Mouse (Mus musculus): ENCODE results near the gene Chchd6. TPM values are rescaled to one million over a fixed set of nuclear protein-coding genes. Genes with fewer than 3 reads are reported as not detected.
A peak's percentile ranks its signal among the peaks of the same experiment; 100 is the strongest.

Chchd6 gene
- polyA plus RNA-seq, 1 experiment from 2014 or later, result 145 TPM

DNA sequence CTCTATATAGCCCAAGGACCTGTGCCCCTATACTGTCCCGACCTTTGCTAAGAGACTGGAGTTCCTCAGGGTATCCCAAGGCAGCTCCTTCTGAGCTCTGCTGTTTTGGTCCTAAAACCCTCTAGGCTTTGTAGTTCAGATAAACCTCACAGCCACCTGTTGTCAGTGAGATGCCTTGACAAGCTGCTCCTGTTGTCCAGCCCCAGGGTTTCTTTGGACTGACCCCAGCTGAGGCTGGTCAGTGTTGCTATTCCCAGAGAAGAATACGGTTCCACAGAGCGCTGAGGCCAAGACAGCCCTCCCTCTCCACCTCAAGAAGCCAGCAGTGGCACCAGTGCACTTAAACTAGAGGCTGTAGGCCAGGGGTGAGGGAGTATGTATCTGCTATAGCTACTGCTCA is 214.3 kb downstream of the Chchd6 start:
- WGBS, result 45% methylated on average over 3 of the region's 3 CpGs
- Histone ChIP-seq H3K9me3 (no peaks in the 10 kb centered on the region), H3K27me3 (no peaks in the 10 kb centered on the region), H3K4me1 (no peaks in the 10 kb centered on the region), H3K4me3 (no peak overlapping the region), H3K27ac (replicated peaks) (no peak overlapping the region), H3K4me2 (replicated peaks) (no peak overlapping the region), H3K36me3 (no peaks in the 10 kb centered on the region), H3K9ac (replicated peaks) (no peak overlapping the region)
- no peak for ATAC-seq (replicated peaks)

- no peaks in the 10 kb centered on the region for H3K27me3 ChIP-seq
- ATAC-seq (replicated peaks), result no peak
- H3K27ac ChIP-seq (replicated peaks), result no peak overlapping the region
- no peak overlapping the region for H3K4me2 ChIP-seq (replicated peaks)
- H3K9me3 ChIP-seq, result no peaks in the 10 kb centered on the region
- WGBS, result 15% methylated on average over 3 of the region's 3 CpGs
- no peak overlapping the region for H3K4me3 ChIP-seq
- no peaks in the 10 kb centered on the region for H3K36me3 ChIP-seq
- H3K9ac ChIP-seq (replicated peaks), result no peak overlapping the region
- no peaks in the 10 kb centered on the region for H3K4me1 ChIP-seq
Observed at GRCm38 (mm10) chr6:89380751-89381150, 214.7 kb downstream of the Chchd6 start.

DNA sequence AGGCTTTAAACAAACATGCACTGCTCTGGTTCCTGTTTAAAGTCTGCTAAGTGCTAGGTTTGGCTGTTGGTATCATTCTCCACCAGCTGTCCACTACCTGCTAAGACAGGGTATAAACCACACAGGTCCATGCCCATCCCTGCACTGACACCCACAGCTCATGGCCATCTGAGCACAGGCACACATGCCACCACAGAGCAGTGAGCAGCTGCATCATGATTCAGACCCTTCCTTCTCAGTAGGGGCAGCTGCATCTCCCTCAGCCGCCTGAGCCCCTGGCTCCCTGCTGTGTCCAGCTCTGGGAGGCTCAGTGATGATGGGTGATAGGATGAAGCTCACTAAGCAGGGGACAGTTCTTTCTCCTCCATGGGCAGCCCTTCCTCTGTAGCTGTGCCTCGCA is 217.2 kb downstream of the Chchd6 start:
- 65% methylated on average over 2 of the region's 2 CpGs for WGBS
- no peak overlapping the region for H3K9ac ChIP-seq (replicated peaks)
- H3K27ac ChIP-seq (replicated peaks), result no peak overlapping the region
- H3K36me3 ChIP-seq, result no peaks in the 10 kb centered on the region
- no peaks in the 10 kb centered on the region for H3K27me3 ChIP-seq
- H3K4me3 ChIP-seq, result no peak overlapping the region
- H3K9me3 ChIP-seq, result no peaks in the 10 kb centered on the region
- H3K4me1 ChIP-seq, result no peaks in the 10 kb centered on the region
- no peak overlapping the region for H3K4me2 ChIP-seq (replicated peaks)
- no peak for ATAC-seq (replicated peaks)

DNA sequence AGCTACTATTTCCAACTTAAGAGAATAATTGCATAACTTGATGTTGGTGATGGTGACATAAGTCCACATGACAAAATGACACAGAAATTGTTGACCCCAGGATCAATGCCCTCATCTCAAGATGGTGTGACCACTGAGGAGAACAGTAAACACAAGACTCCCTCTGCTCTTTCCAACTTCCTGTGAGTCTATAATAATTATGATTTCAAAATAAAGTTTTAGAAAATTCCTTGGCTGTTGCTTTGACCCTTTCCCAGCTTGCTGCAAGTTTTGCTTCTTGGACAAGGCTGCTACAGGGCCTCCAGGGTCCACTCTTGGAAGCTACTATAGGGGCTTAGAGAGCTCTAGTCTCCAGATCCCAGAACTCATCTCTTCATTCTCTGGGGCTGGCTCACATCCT is 226.6 kb downstream of the Chchd6 start:
- H3K36me3 ChIP-seq, result no peaks in the 10 kb centered on the region
- H3K4me1 ChIP-seq, result no peaks in the 10 kb centered on the region
- H3K9me3 ChIP-seq, result no peaks in the 10 kb centered on the region
- H3K27me3 ChIP-seq, result no peaks in the 10 kb centered on the region
- no peak overlapping the region for H3K4me2 ChIP-seq (replicated peaks)
- H3K27ac ChIP-seq (replicated peaks), result no peak overlapping the region
- ATAC-seq (replicated peaks), result no peak
- H3K9ac ChIP-seq (replicated peaks), result no peak overlapping the region
- no peak overlapping the region for H3K4me3 ChIP-seq

DNA sequence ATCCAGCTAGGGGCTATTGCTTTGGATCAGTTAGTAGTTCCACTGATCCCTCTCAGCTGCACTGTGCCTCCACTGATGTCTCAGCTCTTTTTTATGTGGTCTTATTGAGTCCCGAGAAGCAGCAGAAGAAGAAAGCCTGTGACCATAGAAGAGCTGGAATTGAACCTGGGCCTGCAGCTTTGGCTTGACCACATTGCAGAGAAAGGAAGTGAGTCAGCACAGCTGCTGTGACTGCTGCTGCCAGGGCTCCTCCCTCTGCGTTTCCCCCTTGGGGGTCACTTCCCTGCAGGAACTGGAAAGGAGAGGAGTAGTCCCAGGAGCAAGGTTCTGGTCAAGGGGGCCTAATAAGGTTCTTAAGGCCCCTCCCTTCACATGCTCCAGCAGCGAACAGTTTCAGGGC is 231.1 kb downstream of the Chchd6 start:
- 0 out of 2 replicates have a peak, but pooled peaks cover 3% of the 10 kb centered on the region for H3K27me3 ChIP-seq
- no peak overlapping the region for H3K4me3 ChIP-seq
- H3K27ac ChIP-seq (replicated peaks), result no peak overlapping the region
- no peak for ATAC-seq (replicated peaks)
- H3K36me3 ChIP-seq, result no peaks in the 10 kb centered on the region
- H3K4me2 ChIP-seq (replicated peaks), result no peak overlapping the region
- 65% methylated on average over 3 of the region's 3 CpGs for WGBS
- no peak overlapping the region for H3K9ac ChIP-seq (replicated peaks)
- no peaks in the 10 kb centered on the region for H3K9me3 ChIP-seq
- peaks cover 28% of the 10 kb centered on the region for H3K4me1 ChIP-seq

- no peaks in the 10 kb centered on the region for H3K36me3 ChIP-seq
- H3K4me1 ChIP-seq, result peaks cover 41% of the 10 kb centered on the region
- 5% methylated on average over 16 of the region's 16 CpGs for WGBS
- peak overlapping the region; percentile 59 for H3K9ac ChIP-seq (replicated peaks)
- no peaks in the 10 kb centered on the region for H3K9me3 ChIP-seq
- peak overlapping the region; percentile 92 for H3K4me3 ChIP-seq
- peak overlapping the region; percentile 90 for H3K4me2 ChIP-seq (replicated peaks)
- H3K27me3 ChIP-seq, result 0 out of 2 replicates have a peak, but pooled peaks cover 3% of the 10 kb centered on the region
- H3K27ac ChIP-seq (replicated peaks), result 0 out of 2 replicates have a peak overlapping the region, but pooled peaks have one; percentile 12
- ATAC-seq (replicated peaks), result no peak; the same call in 1 of the 2 replicates
Observed at GRCm38 (mm10) chr6:89363107-89363451, 232.4 kb downstream of the Chchd6 start.

GRCm38 (mm10) chr6:89362281-89363106 is 233.0 kb downstream of the Chchd6 start, which contains the start of gene Plxna1:
Plxna1 (minus strand) TSS chr6:89362620.
- Histone ChIP-seq H3K4me2 (replicated peaks) (peak within 1 kb of the TSS; percentile 90), H3K4me1 (peaks cover 43% of the 10 kb centered on the region), H3K36me3 (no peaks in the 10 kb centered on the region), H3K27me3 (0 out of 2 replicates have a peak, but pooled peaks cover 3% of the 10 kb centered on the region), H3K4me3 (peak within 1 kb of the TSS; percentile 92), H3K9ac (replicated peaks) (peak within 1 kb of the TSS; percentile 89), H3K9me3 (no peaks in the 10 kb centered on the region), H3K27ac (replicated peaks) (peak within 1 kb of the TSS; percentile 71)
- under 1% methylated on average over 68 of the region's 110 CpGs for WGBS
- peak; percentile 68 for ATAC-seq (replicated peaks)

GRCm38 (mm10) chr6:89361418-89362280 is 233.8 kb downstream of the Chchd6 start:
- peak overlapping the region; percentile 92 for H3K4me3 ChIP-seq
- peaks cover 47% of the 10 kb centered on the region for H3K4me1 ChIP-seq
- peak overlapping the region; percentile 71 for H3K27ac ChIP-seq (replicated peaks)

GRCm38 (mm10) chr6:89360709-89361417 is 234.6 kb downstream of the Chchd6 start:
- Histone ChIP-seq H3K9me3 (no peaks in the 10 kb centered on the region), H3K4me3 (peak overlapping the region; percentile 92), H3K4me2 (replicated peaks) (peak overlapping the region; percentile 90), H3K9ac (replicated peaks) (peak overlapping the region; percentile 89), H3K36me3 (0 out of 2 replicates have a peak, but pooled peaks cover 2% of the 10 kb centered on the region), H3K27me3 (0 out of 2 replicates have a peak, but pooled peaks cover 3% of the 10 kb centered on the region), H3K4me1 (peaks cover 53% of the 10 kb centered on the region), H3K27ac (replicated peaks) (peak overlapping the region; percentile 71)
- peak; percentile 2; the same call in 1 of the 2 replicates for ATAC-seq (replicated peaks)
- 38% methylated on average over 8 of the region's 8 CpGs for WGBS

More at GRCm38 (mm10) chr6:89361418-89362280, 233.8 kb downstream of the Chchd6 start:
- Histone ChIP-seq H3K9ac (replicated peaks) (peak overlapping the region; percentile 89), H3K4me2 (replicated peaks) (peak overlapping the region; percentile 90), H3K9me3 (no peaks in the 10 kb centered on the region), H3K36me3 (0 out of 2 replicates have a peak, but pooled peaks cover 2% of the 10 kb centered on the region), H3K27me3 (0 out of 2 replicates have a peak, but pooled peaks cover 3% of the 10 kb centered on the region)
- under 1% methylated on average over 57 of the region's 80 CpGs for WGBS
- peak; percentile 32 for ATAC-seq (replicated peaks)

- H3K4me3 ChIP-seq, result peak overlapping the region; percentile 92
- H3K36me3 ChIP-seq, result 0 out of 2 replicates have a peak, but pooled peaks cover 2% of the 10 kb centered on the region
- peak overlapping the region; percentile 89 for H3K9ac ChIP-seq (replicated peaks)
- peak overlapping the region; percentile 90 for H3K4me2 ChIP-seq (replicated peaks)
- H3K27me3 ChIP-seq, result 0 out of 2 replicates have a peak, but pooled peaks cover 3% of the 10 kb centered on the region
- peaks cover 61% of the 10 kb centered on the region for H3K4me1 ChIP-seq
- ATAC-seq (replicated peaks), result no peak
- WGBS, result 33% methylated on average over 20 of the region's 20 CpGs
- peak overlapping the region; percentile 71 for H3K27ac ChIP-seq (replicated peaks)
- no peaks in the 10 kb centered on the region for H3K9me3 ChIP-seq
Observed at GRCm38 (mm10) chr6:89359771-89360708, 235.4 kb downstream of the Chchd6 start.

All from forebrain, embryonic 15.5 days (tissue).